Mouse (Mus musculus): Measurements from ENCODE around the gene AC170998.1. TPM values are rescaled to one million over a fixed set of nuclear protein-coding genes. Genes with fewer than 3 reads are reported as not detected.
"Not testable (repeated sequence)": the region's sequence is repeated elsewhere in the genome, so short reads cannot be mapped to it uniquely, and the experiment has no call there.

The AC170998.1 gene
- polyA plus RNA-seq, 1 experiment from 2014 or later: 4.3 TPM

DNA sequence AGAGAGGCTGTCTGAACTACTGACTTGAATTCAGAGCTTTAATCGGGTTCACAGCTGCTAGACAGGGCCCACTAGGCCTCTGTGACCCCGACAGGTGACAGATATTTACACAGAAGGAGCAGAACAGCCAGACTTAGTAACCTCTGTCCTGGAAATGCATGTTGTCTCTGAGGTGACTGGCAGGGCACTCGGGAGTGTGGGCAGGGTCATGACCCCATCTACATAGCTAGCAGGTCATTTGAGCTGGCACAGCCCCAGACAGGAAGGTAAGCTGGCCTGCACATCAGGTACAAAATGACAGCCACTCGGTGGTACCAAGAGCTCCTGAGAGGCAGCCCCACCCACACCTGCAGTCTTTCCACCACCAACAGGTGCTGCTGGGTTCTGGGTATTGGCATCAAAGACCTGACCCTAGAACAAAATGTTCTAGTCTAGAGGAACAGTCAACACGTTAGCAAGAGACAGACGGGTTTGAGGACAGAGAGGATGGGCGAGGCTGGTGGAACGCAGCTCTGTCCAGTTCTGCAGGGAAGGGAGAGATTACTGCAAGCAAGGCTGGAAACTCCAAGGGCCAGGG, 34.9 kb downstream of the AC170998.1 start:
- H3K9ac ChIP-seq (replicated peaks): no peak overlapping the region
- H3K27ac ChIP-seq: no peak overlapping the region
- H3K4me2 ChIP-seq: no peak overlapping the region
- no peak overlapping the region for H3K4me3 ChIP-seq (replicated peaks)
- H3K9me3 ChIP-seq: no peaks in the 10 kb centered on the region
- no peaks in the 10 kb centered on the region for H3K27me3 ChIP-seq
- ATAC-seq (ENCODE audit: insufficient number of reproducible peaks, insufficient read depth, low FRiP score, low TSS enrichment, low read depth): no peak
- no peaks in the 10 kb centered on the region for H3K4me1 ChIP-seq (replicated peaks)
- WGBS: 61% methylated on average over 8 of the region's 8 CpGs
- H3K36me3 ChIP-seq: no peaks in the 10 kb centered on the region

DNA sequence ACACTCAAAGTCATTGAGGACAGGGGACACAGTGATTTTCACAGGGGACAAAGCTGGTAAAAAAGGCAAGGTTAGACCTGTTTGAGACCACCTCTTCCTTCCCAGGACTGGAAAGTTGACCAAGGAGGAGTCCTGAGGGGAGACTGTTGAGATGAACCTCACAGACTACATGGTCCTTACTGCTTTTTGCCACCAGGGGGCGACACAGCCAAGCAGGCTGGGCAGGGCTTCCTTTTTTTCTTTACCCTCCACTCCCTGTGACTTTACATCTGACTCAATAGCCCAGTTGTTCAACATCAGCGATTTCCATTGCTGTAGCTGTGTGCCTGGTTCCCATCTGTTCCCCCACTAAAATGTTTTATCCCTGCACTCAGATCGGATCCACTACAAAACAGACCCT, 36.0 kb downstream of the AC170998.1 start:
- H3K4me1 ChIP-seq (replicated peaks): no peaks in the 10 kb centered on the region
- WGBS: 17% methylated on average over 3 of the region's 3 CpGs
- H3K4me2 ChIP-seq: no peak overlapping the region
- H3K36me3 ChIP-seq: no peaks in the 10 kb centered on the region
- no peak overlapping the region for H3K9ac ChIP-seq (replicated peaks)
- H3K27me3 ChIP-seq: peaks cover 8% of the 10 kb centered on the region; the same call in 1 of the 2 replicates
- H3K4me3 ChIP-seq (replicated peaks): no peak overlapping the region
- H3K9me3 ChIP-seq: no peaks in the 10 kb centered on the region
- no peak overlapping the region for H3K27ac ChIP-seq
- ATAC-seq (ENCODE audit: insufficient number of reproducible peaks, insufficient read depth, low FRiP score, low TSS enrichment, low read depth): no peak

GRCm38 (mm10) chr17:28766203-28766602, 40.3 kb downstream of the AC170998.1 start:
- no peak for ATAC-seq (ENCODE audit: insufficient number of reproducible peaks, insufficient read depth, low FRiP score, low TSS enrichment, low read depth)
- no peak overlapping the region for H3K9ac ChIP-seq (replicated peaks)
- no peak overlapping the region for H3K4me2 ChIP-seq
- H3K4me1 ChIP-seq (replicated peaks): peaks cover 19% of the 10 kb centered on the region
- no peak overlapping the region for H3K4me3 ChIP-seq (replicated peaks)
- peaks cover 48% of the 10 kb centered on the region for H3K27me3 ChIP-seq
- H3K9me3 ChIP-seq: no peaks in the 10 kb centered on the region
- WGBS: 57% methylated on average over 3 of the region's 3 CpGs
- H3K27ac ChIP-seq: no peak overlapping the region
- H3K36me3 ChIP-seq: no peaks in the 10 kb centered on the region

GRCm38 (mm10) chr17:28766781-28767515, 41.1 kb downstream of the AC170998.1 start:
- Histone ChIP-seq H3K36me3 (no peaks in the 10 kb centered on the region), H3K4me1 (replicated peaks) (peaks cover 19% of the 10 kb centered on the region), H3K27ac (no peak overlapping the region), H3K4me3 (replicated peaks) (no peak overlapping the region), H3K4me2 (no peak overlapping the region), H3K27me3 (peaks cover 56% of the 10 kb centered on the region), H3K9ac (replicated peaks) (no peak overlapping the region), H3K9me3 (no peaks in the 10 kb centered on the region)
- 72% methylated on average over 11 of the region's 11 CpGs for WGBS
- ATAC-seq (ENCODE audit: insufficient number of reproducible peaks, insufficient read depth, low FRiP score, low TSS enrichment, low read depth): no peak

DNA sequence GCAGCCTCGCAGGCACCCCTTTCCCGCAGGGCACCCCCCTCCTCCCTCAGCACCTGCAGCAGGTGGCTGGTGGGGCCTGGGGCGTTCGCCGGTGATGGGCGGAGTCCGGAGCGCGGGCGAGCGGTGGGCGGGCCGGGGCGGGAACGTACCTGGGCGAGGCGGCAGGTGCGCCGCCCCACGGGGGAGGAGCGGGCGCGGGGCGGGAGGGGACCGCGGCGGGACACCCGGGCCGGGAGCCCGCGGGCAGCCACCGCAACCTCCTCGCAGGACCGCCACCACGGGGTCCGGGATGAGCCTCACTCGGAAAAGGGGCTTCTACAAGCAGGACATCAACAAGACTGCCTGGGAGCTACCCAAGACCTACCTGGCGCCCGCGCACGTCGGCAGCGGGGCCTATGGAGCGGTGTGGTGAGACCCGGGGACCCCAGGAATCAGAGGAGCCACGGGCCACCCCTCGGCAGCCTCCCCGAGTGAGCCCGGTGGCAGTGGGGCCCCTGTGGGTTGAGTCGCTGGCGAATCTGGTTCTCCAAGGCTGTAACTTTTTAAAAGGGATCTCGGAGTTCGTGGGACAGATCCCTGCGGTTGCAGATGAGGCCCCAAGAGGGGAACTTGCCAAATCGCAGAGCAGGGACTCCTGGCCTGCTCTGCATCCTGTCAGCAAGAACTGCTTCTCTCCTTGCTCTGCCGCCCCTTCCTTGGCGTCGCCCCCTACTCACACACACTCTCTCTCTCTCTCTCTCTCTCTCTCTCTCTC, 43.4 kb downstream of the AC170998.1 start, which contains the start of gene Mapk13:
Mapk13 (plus strand) TSS at position 177 of the 754 bp plus-strand sequence.
- Histone ChIP-seq H3K27me3 (peaks cover 58% of the 10 kb centered on the region), H3K9ac (replicated peaks) (peak within 1 kb of the TSS; percentile 60), H3K27ac (no peak within 1 kb of the TSS), H3K36me3 (no peaks in the 10 kb centered on the region), H3K4me3 (replicated peaks) (peak within 1 kb of the TSS; percentile 50), H3K9me3 (no peaks in the 10 kb centered on the region), H3K4me2 (peak within 1 kb of the TSS; percentile 91), H3K4me1 (replicated peaks) (peaks cover 19% of the 10 kb centered on the region)
- WGBS: under 1% methylated on average over 46 of the region's 58 CpGs
- ATAC-seq (ENCODE audit: insufficient number of reproducible peaks, insufficient read depth, low FRiP score, low TSS enrichment, low read depth): no peak

GRCm38 (mm10) chr17:28769875-28770421, 44.1 kb downstream of the AC170998.1 start:
- WGBS: 6% methylated on average over 24 of the region's 24 CpGs
- Histone ChIP-seq H3K4me3 (replicated peaks) (peak overlapping the region; percentile 50), H3K4me1 (replicated peaks) (peaks cover 19% of the 10 kb centered on the region), H3K36me3 (no peaks in the 10 kb centered on the region), H3K27me3 (peaks cover 58% of the 10 kb centered on the region), H3K9me3 (no peaks in the 10 kb centered on the region), H3K4me2 (peak overlapping the region; percentile 91), H3K9ac (replicated peaks) (peak overlapping the region; percentile 60), H3K27ac (no peak overlapping the region)
- no peak for ATAC-seq (ENCODE audit: insufficient number of reproducible peaks, insufficient read depth, low FRiP score, low TSS enrichment, low read depth)

GRCm38 (mm10) chr17:28771289-28771688, 45.4 kb downstream of the AC170998.1 start:
- H3K27me3 ChIP-seq: peaks cover 56% of the 10 kb centered on the region
- H3K4me2 ChIP-seq: no peak overlapping the region
- no peak overlapping the region for H3K4me3 ChIP-seq (replicated peaks)
- no peaks in the 10 kb centered on the region for H3K9me3 ChIP-seq
- no peak overlapping the region for H3K27ac ChIP-seq
- H3K4me1 ChIP-seq (replicated peaks): peaks cover 19% of the 10 kb centered on the region
- no peaks in the 10 kb centered on the region for H3K36me3 ChIP-seq
- WGBS: 95% methylated on average over 5 of the region's 5 CpGs
- no peak overlapping the region for H3K9ac ChIP-seq (replicated peaks)
- ATAC-seq (ENCODE audit: insufficient number of reproducible peaks, insufficient read depth, low FRiP score, low TSS enrichment, low read depth): no peak

DNA sequence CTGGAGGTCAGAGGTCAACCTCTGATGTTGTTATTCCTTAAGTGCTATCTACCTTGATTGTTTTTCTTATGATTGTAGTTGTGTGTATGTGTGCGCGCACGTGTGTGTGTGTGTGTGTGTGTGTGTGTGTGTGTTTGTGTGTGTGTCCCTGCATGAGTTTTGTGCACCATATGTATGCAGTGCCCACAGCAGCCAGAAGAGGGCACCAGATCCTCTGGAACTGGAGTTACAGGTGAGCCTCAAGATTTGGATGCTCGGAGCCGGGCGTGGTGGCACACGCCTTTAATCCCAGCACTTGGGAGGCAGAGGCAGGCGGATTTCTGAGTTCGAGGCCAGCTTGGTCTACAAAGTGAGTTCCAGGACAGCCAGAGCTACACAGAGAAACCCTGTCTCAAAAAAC, 48.4 kb downstream of the AC170998.1 start:
- WGBS: 92% methylated on average over 9 of the region's 9 CpGs
- H3K9me3 ChIP-seq; ATAC-seq (ENCODE audit: insufficient number of reproducible peaks, insufficient read depth, low FRiP score, low TSS enrichment, low read depth); H3K9ac ChIP-seq (replicated peaks); H3K4me2 ChIP-seq; H3K27ac ChIP-seq; H3K4me3 ChIP-seq (replicated peaks); H3K36me3 ChIP-seq: not testable (repeated sequence)
- peaks cover 13% of the 10 kb centered on the region for H3K4me1 ChIP-seq (replicated peaks)
- H3K27me3 ChIP-seq: peaks cover 29% of the 10 kb centered on the region

DNA sequence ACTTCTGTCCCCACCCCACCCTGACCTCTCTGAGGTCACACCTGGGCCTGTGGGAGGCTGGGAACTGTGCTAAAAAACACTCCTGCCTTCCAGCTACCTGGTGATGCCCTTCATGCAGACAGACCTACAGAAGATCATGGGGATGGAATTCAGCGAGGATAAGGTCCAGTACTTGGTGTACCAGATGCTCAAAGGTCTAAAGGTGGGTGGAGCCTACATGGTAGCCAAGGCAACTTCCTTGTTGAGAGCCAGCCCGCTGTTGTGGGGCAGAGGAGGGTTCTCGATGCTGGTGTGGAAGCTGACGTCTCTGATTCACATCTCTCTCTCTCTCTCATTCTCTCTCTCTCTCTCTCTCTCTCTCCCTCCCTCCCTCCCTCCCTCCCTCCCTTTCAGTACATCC, 49.3 kb downstream of the AC170998.1 start:
- WGBS: 82% methylated on average over 4 of the region's 4 CpGs
- Histone ChIP-seq H3K9ac (replicated peaks) (no peak overlapping the region), H3K27ac (no peak overlapping the region), H3K4me2 (no peak overlapping the region), H3K36me3 (no peaks in the 10 kb centered on the region), H3K4me3 (replicated peaks) (no peak overlapping the region), H3K4me1 (replicated peaks) (peaks cover 5% of the 10 kb centered on the region), H3K27me3 (peaks cover 20% of the 10 kb centered on the region), H3K9me3 (no peaks in the 10 kb centered on the region)
- ATAC-seq (ENCODE audit: insufficient number of reproducible peaks, insufficient read depth, low FRiP score, low TSS enrichment, low read depth): no peak
